Mouse (Mus musculus): ENCODE results near the gene Kpna3.
"Not testable (repeated sequence)": the region's sequence is repeated elsewhere in the genome, so short reads cannot be mapped to it uniquely, and the experiment has no call there.

The Kpna3 gene

DNA sequence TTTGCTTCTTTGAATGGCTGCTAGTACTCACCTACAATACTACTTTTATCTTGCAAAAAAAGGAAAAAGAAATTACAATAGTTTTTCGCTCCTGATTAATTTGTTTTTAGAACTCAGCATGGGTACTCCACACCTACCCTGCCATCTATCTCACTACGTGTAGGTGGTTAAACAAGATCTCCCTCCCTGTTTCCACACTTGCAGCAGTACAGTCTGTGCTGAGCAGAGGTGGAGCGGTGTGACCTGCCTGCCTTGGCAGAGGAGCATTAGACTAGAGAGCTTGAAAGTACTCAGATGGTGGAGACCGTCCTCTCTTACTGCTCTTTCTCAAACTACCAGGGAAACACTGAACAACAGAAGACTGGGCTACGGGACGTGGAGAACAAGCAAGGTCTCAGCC is 44.9 kb downstream of the Kpna3 start:
- DNase-seq (ENCODE audit: low read depth, low spot score) = no peak

DNA sequence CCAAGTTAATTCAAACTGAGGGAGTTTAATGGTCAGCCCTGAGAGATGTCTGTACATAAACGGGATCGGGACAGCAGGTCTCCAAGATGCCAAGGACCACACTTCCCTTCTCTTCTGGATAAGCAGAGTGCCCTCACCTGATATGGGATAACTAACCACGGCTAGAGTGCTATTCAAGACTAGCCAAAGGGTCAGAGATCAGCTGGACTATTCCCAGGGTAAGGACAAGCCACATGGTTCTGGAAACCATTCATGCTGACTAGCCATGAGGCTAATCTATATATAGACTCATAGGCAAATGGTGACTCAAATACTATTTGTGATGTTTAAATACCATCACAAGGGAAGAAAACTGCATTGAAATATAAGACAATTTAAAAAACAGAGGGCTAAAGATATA is 49.1 kb downstream of the Kpna3 start:
- no peak for DNase-seq (ENCODE audit: low read depth, low spot score)

DNA sequence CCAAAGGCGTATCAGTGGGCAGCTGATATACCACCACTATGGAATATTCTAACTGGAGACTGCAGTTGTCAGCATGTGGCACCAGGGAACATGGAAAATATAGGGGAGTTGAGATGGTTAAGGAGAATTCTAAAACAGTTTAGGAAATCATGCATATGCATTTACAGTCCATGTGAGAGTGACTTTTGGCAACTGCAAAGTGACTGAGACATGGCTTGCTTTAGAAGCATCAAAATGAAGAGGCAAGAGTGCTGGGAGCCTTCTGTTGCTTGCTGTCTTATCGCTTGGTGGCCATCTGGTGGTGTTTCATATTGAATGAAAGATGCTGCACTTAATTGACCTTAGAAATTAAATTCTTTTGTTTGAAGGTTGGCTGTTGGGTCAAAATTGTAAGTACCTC is 72.4 kb downstream of the Kpna3 start:
- DNase-seq (ENCODE audit: low read depth, low spot score) = no peak

DNA sequence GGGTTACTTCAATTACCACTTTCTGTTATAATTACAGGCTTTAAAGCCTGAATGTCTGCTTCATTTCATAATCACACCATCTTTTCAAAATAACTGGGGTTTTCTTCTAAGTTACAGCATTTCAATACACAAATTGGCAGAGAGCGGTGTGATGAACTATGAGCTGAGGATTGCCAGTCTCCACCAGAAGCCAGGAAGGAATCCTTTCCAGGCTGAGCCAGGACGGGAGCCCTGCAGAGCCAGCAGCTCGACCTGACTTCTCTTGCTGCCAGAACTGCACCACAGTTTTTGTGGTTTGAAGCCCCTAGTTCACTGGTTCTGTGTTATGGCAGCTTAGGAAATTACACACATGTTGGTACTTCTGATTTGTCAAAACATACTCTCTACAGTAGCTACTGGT is 75.0 kb downstream of the Kpna3 start:
- DNase-seq (ENCODE audit: low read depth, low spot score) = no peak

DNA sequence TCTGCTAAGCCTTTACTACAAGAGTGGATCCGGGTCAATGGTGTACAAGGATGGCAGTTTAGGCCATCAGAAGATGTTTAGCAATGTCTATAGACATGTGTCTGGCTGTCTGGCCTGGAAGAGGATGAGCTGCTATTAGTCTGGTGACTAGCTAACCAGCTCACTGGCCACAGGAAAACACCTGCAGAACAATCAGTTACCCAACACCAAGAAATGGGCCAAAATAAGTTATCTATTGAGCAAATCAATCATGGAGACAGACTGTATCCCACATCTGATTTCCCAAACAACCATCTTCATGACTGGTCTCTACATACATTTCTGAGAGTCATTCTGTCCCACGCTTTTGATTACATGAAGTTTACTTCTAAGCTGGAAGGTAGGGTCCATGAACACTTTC is 75.9 kb downstream of the Kpna3 start:
- no peak for DNase-seq (ENCODE audit: low read depth, low spot score)

DNA sequence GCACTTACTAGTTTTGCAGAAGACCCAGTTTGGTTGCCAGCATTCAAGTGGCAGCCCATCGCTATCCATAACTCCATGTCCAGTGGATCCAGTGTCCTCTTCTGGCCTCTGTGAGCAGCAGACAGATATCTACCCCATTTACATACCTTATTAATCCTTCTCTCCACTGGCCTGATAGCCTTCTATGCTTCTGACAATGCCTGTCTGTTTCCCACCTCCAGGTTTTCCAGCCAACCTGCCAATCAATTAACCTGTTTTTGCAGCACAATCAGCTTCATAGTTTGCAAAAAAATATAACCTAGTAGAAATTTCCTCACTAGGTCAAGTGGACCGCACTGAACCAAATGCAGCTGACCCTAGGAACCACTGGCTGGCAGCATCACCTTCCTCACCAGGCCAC is 77.4 kb downstream of the Kpna3 start:
- no peak for DNase-seq (ENCODE audit: low read depth, low spot score)

DNA sequence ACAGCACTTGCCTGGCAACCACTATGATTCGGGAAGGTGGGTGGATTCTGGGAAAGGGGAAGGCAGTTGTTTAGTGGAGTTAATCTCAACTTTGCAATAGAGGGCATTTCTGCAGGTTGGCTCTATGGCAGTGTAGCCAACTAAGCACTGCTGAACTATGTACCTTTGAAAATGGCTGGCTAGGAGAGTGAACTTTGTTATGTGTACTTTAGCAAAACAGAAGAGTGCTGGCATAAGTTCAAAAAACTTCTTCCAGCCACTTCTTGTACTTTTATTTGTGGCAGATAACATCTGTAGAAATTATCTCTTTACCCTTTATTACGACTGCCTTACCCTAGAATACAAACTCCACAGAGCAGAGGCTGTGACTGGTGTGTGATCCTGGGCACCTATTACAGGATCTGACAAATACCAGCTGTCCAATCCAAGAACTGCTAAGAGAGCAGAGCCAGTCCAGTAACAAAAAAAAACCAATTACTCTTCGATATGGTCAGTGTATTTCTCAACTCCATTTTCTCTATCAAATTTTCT is 78.6 kb downstream of the Kpna3 start:
- DNase-seq (ENCODE audit: low read depth, low spot score) = peak; percentile 27

DNA sequence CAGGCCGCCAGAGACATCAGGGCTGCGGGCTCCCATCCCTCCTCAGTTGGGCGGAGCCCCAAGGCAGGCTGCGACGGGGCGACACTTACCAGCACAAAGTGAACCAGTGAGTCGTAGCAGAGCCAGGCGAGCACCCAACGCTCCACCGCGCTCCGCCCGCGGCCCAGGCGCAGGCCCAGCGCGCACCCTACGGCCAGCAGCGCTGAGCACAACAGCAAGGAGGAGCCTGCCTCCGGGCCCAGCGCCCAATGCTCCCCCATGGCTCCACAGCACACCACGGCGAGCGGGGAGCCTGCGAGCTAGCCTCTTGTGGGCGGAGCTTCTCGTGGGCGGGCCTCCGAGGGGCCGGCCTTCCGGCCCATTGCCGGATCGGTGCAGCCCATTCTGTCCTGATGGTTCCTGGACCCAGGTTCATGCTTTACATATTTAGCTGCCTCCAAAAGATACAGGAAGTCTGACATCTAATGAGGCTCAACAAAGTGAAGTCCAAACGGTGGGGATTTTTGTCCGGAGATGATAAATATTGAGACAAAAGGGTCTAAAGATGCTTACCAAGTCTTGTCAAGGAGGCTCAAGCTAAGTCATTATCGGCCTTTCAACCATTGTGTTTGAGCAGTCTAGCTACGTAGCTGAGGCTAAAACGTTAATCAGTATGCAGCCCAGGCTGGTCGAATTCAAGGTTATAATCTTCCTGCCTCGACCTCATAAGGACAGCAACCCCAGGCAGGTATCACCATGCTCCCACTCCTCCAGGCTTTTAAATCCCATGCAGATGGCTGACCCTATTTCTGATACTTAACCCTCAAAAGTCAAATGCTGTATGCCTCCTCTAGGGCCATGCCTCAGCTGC is 79.3 kb downstream of the Kpna3 start, which contains the start of gene Ebpl:
TSS of gene Ebpl (minus strand) at position 309 of the 850 bp plus-strand sequence.
- DNase-seq (ENCODE audit: low read depth, low spot score) = peak; percentile 95

DNA sequence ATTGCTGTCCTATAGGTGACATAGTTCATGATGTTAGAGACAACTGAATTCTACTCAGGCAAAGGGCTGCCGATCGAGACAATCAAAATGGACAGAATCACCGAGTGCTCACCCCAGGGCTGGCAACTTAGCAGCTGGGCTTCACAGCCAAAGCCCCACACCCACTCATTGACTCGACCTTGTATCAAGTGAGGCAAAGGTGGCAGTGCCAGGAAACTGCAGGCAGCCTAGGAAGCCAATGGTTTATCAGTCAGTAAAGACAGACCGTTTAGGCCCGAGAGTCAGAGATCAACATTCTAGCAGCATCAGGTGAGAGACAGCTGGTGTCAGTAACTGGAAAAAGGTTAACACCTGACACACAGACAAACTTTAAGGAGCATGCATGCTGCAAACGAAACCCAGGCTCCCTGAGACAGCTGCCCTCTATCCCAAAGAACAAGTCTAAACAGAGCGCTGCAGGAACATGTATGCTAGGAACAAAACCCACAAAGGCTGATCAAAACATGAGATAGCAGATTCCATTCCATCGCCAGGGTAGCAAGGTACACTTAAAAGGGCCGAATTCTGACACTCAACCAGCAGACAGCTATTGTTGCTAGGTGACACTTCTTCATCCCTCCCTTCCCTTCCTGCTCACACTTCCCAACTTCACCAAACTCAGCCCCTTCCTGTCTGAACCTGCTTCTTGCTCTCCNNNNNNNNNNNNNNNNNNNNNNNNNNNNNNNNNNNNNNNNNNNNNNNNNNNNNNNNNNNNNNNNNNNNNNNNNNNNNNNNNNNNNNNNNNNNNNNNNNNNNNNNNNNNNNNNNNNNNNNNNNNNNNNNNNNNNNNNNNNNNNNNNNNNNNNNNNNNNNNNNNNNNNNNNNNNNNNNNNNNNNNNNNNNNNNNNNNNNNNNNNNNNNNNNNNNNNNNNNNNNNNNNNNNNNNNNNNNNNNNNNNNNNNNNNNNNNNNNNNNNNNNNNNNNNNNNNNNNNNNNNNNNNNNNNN is 85.1 kb downstream of the Kpna3 start:
- DNase-seq (ENCODE audit: low read depth, low spot score) = no peak

DNA sequence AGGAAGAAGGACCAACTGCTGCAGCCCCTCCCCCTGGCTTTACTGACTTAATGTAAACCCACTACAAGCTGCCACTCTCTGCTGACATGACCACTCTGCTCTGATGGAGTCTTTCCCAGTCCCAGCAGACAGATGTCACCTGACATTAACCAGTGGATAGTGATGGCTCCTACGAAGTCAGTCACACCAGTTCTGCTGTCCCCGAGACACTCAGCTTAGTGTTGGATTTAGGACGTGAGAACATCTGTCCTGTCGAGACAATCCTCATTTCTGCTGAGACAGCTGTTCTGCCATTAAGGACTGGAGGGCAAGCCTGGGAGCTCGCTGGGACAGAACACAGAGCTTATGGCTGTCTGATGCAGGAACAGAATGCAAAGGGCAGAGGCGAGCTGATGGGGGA is 88.9 kb downstream of the Kpna3 start:
- no peak for DNase-seq (ENCODE audit: low read depth, low spot score)

DNA sequence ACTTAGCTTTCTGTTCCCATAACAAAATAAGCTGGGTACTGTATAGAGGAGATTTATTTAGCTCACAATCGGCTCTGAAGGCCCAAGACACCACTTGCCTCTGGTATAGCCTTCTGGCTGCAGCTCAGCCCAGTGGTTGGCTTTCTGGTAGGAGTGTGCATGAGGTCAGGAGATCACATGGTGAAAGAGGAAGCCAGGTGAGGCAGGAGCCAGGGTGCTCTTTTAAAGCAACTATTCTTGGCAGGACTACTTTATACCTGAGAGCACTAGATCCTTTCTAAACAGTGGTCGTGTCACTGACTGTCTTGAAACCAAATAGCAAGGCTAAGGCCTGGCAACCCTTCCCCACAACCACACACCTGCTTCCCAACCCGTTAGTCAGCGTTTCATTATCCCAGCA is 89.8 kb downstream of the Kpna3 start:
- DNase-seq (ENCODE audit: low read depth, low spot score) = no peak

DNA sequence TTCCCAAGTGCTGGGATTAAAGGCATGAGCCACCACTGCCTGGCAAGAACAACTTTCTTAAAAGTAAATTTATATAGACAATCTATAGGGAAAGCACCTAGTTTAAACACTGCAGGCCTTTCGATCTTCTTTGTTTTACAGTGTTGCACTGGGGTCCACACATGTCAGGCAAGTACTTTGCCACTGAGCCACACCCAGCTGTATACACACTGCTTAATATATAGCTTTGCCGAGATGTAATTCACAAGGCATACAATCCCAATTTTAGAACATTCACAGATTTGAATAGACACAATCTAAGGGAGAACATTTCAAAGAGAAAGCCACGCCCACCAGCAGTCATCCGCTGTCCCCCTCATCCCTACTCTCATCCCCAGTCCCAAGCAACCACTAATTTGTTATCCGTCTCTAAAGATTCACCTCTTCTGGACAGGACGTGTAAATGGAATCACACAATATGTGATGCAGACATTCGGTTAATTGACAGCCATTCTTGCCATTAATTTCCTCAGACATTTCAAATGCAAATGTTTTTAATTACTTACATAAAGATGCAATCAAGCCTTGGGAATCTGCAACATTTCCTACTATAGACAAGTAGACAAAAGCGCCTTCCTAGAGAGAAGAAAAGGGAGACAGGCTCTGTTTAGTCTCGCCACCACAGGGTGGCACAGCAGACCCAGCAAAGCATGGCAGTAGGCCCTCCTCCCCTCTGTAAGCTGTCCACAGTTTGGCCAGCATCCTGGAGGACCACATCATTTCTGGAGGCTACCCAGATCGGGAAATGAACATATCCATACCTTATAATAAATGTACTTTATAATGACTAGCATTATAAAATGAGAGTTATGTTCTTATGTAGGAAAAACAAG is 92.6 kb downstream of the Kpna3 start:
- peak; percentile 12 for DNase-seq (ENCODE audit: low read depth, low spot score)

DNA sequence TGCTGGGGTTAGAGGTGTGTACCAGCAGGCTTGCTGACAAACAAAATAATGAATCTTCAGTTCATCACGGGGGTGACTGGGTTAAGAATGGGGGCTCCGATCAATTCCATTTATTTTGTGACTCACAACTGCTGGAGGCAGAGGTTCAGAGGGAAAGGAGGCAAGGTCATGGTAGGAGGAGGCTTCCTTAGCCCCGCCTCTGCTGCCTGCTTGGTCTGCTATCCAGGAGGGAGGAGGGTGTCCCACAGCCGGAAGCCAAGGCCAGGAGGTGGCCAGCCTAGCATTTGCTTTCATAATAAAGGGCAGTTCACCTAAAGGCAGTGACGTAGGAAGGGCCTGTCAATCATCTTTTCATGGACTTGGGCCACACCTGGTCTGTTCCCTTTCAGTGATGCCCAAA is 95.1 kb downstream of the Kpna3 start:
- DNase-seq (ENCODE audit: low read depth, low spot score) = no peak

DNA sequence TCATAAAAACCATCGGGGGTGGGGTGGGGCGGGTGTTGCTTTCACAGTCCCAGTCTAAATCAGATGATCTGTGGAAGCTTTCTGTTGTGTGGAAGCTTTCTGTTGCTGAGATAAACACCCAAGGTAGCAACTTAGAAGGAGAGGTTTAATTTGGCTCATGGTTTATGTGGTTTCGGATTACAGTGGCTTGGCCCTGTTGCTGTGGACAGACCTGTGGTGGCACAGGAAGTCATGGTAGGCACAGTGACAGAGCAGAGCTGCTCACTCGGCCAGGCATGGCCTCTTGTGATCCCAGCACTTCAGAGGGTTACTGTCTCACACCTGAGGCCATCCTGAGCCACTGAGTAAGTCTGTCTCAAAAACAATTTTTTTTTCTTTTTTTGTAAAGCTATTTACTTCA is 100.3 kb downstream of the Kpna3 start:
- peak; percentile 17 for DNase-seq (ENCODE audit: low read depth, low spot score)

DNA sequence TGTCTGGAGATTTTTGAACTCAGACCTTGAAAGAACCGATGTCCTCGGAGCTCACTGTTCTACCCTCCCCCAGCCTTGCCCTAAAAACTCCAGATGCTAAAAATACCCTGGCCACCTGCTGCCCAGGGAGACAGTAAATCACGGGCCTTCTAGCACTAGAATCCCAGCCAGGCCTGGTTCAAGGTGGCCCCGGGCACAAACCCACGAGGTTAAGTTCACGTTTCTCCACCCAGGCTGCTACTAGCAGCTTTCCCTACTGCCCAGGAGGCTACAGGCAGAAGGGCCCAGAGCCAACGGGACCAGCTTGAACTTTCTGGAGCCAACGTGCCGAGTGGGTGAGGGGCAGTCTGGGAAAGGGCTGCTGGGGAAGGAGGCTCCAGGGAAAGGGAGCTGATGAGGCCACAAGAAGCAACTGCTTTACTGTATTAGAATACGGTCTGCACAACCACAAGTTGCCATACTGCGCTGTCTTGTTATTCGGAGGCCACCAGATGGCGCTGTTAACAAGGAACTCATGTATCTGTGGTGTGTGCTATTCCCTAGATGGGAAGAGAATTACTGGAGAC is 108.6 kb downstream of the Kpna3 start:
- peak; percentile 91 for DNase-seq (ENCODE audit: low read depth, low spot score)

DNA sequence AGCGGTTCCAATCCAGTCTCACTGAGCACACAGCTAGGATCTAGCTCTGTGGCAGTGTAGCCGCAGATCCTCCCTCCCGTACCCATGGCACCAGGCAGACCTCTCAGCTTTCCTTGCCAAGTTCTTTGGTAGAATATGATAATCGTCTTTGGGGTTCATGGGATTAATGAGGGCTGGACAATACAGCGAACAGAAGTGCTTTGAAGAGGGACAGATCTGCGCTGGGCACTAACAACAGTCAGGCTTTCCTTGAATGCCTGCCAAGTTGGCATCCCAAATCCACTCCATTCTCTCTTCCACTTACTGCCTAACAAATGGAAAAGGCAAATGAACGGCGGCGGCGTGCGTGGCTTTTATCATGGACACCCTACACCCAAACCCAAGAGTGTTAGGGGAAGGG is 109.1 kb downstream of the Kpna3 start:
- no peak for DNase-seq (ENCODE audit: low read depth, low spot score)

DNA sequence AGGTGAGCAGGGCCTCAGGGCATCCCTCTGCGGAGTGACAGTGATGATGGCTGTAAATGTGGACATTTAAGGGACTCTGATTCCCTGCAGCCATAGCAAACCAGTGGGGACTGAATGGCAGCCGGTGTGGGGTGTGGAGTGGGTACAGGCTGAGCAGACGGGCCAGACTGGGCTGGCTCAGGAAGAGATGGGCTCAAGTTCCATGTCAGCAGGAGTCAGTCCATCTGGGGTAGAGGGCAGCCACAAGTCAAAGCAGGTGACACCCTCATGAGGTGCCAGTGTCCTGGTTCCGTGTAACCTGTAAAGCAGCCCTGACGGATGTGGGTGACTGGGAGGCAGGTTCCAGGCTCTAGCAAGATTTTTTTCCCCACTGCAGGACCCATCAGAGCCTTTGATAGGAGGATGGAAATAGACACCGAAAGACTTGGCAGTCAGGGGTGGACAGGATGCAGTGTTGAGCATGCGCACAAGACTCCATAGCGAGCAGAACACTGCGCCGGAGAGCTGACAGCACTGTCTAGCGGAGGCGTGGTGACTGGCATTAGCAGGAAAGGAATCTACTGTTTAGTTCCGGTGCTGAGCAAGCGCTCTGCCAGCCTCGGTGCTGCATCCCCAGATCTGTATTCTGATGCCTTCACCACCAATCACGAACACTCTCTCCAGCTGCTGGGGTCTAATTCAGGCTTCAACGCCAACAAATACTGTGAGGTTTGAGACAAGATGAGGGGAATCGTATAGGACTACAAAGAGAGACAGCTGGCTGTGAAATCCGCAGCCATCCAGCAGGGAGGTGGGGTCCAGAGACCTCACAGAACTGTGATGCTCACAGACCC is 111.8 kb downstream of the Kpna3 start:
- DNase-seq (ENCODE audit: low read depth, low spot score) = no peak

DNA sequence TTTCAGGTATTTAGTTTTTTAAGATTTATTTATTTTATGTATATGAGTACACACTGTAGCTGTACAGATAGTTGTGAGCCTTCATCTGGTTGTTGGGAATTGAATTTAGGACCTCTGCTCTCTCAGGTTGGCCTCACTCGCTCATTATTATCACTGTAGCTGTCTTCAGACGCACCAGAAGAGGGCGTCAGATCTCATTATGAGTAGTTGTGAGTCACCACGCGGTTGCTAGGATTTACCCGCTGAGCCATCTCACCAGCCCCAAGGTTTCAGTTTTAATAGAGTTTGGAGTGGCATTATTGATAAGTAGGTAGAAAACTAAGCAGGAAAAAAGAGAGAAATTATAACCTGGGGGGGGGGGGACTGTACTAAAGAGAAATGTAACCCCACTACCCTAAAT is 112.7 kb downstream of the Kpna3 start:
- DNase-seq (ENCODE audit: low read depth, low spot score) = not testable (repeated sequence)

DNA sequence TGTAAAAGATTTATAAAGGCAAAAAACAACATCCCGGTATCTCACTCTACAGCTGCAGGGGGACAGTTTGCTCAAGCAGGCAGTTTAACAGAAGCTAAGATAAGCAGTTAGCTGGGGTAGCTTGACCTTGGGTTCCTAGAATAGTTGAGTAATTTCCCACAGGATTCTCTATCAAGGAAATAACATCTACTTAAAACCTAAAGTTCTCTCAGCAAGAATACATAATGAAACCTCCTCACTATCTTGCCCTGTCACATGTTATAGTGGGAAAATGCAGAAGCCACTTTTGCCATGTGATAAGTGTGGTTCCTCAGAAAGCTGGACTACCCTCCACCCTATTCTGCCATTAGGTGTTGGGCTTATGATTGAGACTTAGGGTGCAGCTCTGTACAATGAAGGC is 116.9 kb downstream of the Kpna3 start:
- DNase-seq (ENCODE audit: low read depth, low spot score) = no peak

DNA sequence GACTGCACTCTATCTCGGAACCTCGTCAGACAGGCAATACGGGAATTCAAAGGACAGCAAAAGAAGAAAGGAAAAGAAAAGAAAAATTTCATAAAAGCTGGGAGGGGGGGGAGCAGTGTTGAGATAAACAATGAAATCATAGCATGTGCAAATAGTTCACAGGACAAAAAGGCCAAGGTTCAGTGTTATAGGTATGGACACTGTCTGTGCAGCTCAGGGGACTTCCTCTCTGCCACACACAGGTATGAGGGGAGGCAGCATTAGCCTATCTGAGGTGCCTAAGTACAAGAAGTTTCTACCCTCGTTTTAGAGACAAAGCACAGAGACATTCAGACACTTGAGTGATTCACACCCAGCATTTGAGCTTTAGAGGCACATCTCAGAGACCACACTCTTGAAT is 118.5 kb downstream of the Kpna3 start:
- no peak for DNase-seq (ENCODE audit: low read depth, low spot score)

Measured in 3T3-L1 (cell line).